Mouse (Mus musculus) C2C12 (cell line): Measurements from ENCODE around the gene Mob2.

Experiments
- CEBPB ChIP-seq: IDR thresholded peaks from one replicate; pipeline ENCODE4 v1.6.1; 2011; ENCODE audit warnings: low read depth, mild to moderate bottlenecking, control low read depth, moderate library complexity
- CTCF ChIP-seq: IDR thresholded peaks from one replicate; pipeline ENCODE4 v1.5.1; 2011; ENCODE audit not compliant: control insufficient read depth, insufficient read depth, insufficient read length

DNA sequence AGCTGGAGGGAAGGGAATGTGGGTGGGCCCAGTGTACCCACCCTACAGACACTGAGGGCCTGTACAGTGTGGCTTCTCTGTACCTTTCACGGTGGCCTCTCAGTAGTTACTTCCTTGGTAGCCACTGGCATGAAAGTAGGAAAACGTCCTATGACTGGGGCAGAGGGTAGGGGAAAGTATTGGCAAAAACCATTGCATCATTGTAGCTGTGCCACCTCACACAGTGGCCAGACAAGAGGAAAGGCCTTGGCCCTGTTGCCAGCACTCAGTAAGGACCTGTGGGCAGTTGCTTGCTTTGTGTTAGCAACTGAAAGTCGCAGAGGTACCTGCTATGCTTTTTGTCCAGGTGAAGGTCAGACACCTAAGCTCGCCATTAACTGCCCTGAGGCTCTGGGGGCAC, 66.7 kb downstream of the Mob2 start:
- TF ChIP-seq CEBPB, result no peak
- no peak for TF ChIP-seq CTCF
